Mouse (Mus musculus): ENCODE measurements around the gene Pygl.
A peak's percentile ranks its signal among the peaks of the same experiment; 100 is the strongest.

Pygl gene

GRCm38 (mm10) chr12:70231294-70231693, at the start of gene Pygl:
Gene Pygl (minus strand): TSS chr12:70231488.
- DNase-seq: no peak

GRCm38 (mm10) chr12:70280930-70281329, 49.6 kb upstream of the Pygl start:
- no peak for DNase-seq

- peak; percentile 12 for DNase-seq
Measured at GRCm38 (mm10) chr12:70280381-70280780, 49.1 kb upstream of the Pygl start.

GRCm38 (mm10) chr12:70277071-70277939, 46.0 kb upstream of the Pygl start:
- DNase-seq: no peak

GRCm38 (mm10) chr12:70269724-70270123, 38.4 kb upstream of the Pygl start:
- no peak for DNase-seq

- no peak for DNase-seq
Measured at GRCm38 (mm10) chr12:70267314-70267713, 36.0 kb upstream of the Pygl start.

- DNase-seq: no peak
Measured at GRCm38 (mm10) chr12:70266494-70266931, 35.2 kb upstream of the Pygl start.

GRCm38 (mm10) chr12:70263721-70264120, 32.4 kb upstream of the Pygl start:
- DNase-seq: no peak

- no peak for DNase-seq
Measured at GRCm38 (mm10) chr12:70262271-70262953, 31.1 kb upstream of the Pygl start.

GRCm38 (mm10) chr12:70251210-70251884, 20.1 kb upstream of the Pygl start:
- no peak for DNase-seq

GRCm38 (mm10) chr12:70249616-70250157, 18.4 kb upstream of the Pygl start:
- no peak for DNase-seq

GRCm38 (mm10) chr12:70247683-70248474, 16.6 kb upstream of the Pygl start:
- no peak for DNase-seq

- DNase-seq: no peak
Measured at GRCm38 (mm10) chr12:70242550-70242949, 11.3 kb upstream of the Pygl start.

GRCm38 (mm10) chr12:70239741-70240140, 8.5 kb upstream of the Pygl start:
- DNase-seq: no peak

GRCm38 (mm10) chr12:70238604-70239003, 7.3 kb upstream of the Pygl start:
- DNase-seq: no peak

GRCm38 (mm10) chr12:70234938-70235484, 3.7 kb upstream of the Pygl start:
- DNase-seq: peak; percentile 78

- peak; percentile 64 for DNase-seq
Measured at GRCm38 (mm10) chr12:70234411-70234810, 3.1 kb upstream of the Pygl start.

- DNase-seq: no peak
Measured at GRCm38 (mm10) chr12:70233637-70234315, 2.5 kb upstream of the Pygl start.

- DNase-seq: no peak
Measured at GRCm38 (mm10) chr12:70232020-70232544, 794 bp upstream of the Pygl start.

GRCm38 (mm10) chr12:70228155-70228554, 3.1 kb downstream of the Pygl start:
- DNase-seq: no peak

Measured in kidney, postnatal 14 days (tissue).